Mouse (Mus musculus): ENCODE measurements around the gene Zfp652. TPM values are rescaled to one million over a fixed set of nuclear protein-coding genes. Genes with fewer than 3 reads are reported as not detected.

The Zfp652 gene
- polyA plus RNA-seq, 1 experiment, result 30.1 TPM

DNA sequence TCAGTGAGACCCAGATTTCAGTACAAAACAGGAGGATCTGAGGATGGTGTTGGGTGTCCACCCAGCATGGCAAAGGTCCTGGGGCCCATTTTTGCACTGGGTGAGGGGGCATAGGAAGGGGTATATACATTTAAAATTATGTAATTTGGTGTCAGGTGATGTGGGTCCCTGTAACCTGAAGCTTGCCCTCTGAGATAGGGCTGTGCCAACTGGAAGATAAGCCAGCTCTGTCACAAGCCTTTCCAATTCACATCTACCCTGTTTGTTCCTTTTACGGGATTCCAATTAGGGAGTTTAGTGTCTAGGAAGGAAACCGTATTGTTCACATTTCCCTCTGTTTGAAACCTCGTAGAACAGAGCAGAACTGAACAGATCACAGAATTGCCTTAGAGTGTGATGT is 60.8 kb downstream of the Zfp652 start:
- WGBS, result 84% methylated on average over 3 of the region's 3 CpGs
- Histone ChIP-seq H3K4me1 (ENCODE audit: control insufficient read depth, insufficient read depth, low read length) (no peaks in the 10 kb centered on the region; the same call in 1 of the 2 replicates), H3K27me3 (ENCODE audit: control insufficient read depth, insufficient read depth, low read length) (no peaks in the 10 kb centered on the region), H3K4me3 (replicated peaks; ENCODE audit: insufficient read depth, low read depth, low read length) (no peak overlapping the region), H3K27ac (ENCODE audit: insufficient read depth, low read length) (no peak overlapping the region)
- no peak for TF ChIP-seq CTCF (IDR thresholded peaks at IDR 0.05; ENCODE audit: borderline replicate concordance, insufficient read depth, low read depth, low read length)
- no peak for TF ChIP-seq POLR2A (IDR thresholded peaks at IDR 0.05; ENCODE audit: borderline replicate concordance, insufficient read depth, low read length)
- no peak for DNase-seq

DNA sequence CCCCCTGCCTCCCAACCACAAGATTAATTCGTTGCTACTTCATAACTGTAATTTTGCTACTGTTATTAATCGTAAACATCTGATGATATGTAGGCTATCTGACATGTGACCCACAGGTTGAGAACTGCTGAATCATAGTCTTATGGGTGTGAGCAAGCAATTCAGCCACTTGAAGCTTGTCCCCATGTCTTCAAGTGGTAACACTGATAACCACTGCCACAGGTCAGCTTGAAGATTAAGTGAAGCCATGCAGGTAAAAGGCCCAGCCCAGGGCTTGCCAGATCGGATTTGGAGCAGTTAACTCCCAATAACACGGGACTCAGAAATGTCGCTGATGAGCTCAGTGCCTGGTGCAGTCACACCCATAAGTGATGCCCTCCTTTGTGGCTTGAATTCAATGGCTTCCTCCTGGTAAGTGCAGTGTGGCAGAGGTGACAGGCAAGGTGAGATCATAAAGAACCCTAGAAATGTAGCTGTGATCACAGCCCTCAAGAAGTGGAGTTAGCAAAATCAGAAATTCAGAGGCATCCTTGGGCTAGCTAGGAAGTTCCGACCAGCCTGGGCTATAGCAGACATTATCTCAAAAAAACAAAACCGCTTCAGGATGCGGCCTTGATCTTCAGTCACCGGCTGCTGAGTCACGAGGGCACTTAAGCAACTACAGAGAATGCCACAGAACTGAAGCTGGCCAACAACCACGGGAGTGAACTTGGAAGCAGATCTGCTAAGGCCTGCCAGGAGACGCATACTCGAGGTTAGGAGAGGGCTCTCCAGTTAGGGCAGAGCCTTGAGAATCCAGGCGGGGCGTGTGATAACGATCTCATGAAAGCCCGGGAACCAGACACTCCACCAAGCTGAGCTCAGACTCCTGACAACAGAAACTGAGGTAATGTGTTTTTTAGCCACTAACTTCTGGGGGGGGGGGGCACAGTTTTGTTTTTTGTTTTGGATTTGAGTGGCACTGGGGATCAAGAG is 65.1 kb downstream of the Zfp652 start:
- no peak overlapping the region for H3K4me3 ChIP-seq (replicated peaks; ENCODE audit: insufficient read depth, low read depth, low read length)
- H3K4me1 ChIP-seq (ENCODE audit: control insufficient read depth, insufficient read depth, low read length), result no peaks in the 10 kb centered on the region; the same call in 1 of the 2 replicates
- TF ChIP-seq CTCF (IDR thresholded peaks at IDR 0.05; ENCODE audit: borderline replicate concordance, insufficient read depth, low read depth, low read length) (no peak), POLR2A (IDR thresholded peaks at IDR 0.05; ENCODE audit: borderline replicate concordance, insufficient read depth, low read length) (no peak)
- WGBS, result 33% methylated on average over 17 of the region's 17 CpGs
- H3K27me3 ChIP-seq (ENCODE audit: control insufficient read depth, insufficient read depth, low read length), result no peaks in the 10 kb centered on the region
- no peak overlapping the region for H3K27ac ChIP-seq (ENCODE audit: insufficient read depth, low read length)
- DNase-seq, result no peak

DNA sequence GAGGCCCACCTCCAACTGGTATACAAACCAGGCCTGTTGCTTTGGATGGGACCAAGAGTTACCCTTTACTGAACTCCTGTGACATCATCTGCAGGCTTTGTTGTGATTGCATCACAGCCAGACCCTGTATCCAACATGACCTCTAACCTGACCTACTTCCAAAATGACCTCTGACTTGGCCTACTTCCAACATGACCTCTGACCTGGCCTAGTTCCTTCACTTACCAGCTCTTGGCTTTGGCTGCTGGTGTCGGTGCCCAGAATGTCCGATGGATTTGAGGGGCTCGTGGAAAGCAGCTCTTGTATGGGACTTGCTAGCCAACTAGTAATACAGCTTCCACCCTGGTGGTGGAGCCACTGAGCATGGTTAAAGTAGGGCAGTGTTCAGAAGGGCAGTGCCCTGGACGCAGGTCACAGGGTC is 66.4 kb downstream of the Zfp652 start:
- DNase-seq, result no peak
- 64% methylated on average over 4 of the region's 4 CpGs for WGBS
- H3K27ac ChIP-seq (ENCODE audit: insufficient read depth, low read length), result no peak overlapping the region

DNA sequence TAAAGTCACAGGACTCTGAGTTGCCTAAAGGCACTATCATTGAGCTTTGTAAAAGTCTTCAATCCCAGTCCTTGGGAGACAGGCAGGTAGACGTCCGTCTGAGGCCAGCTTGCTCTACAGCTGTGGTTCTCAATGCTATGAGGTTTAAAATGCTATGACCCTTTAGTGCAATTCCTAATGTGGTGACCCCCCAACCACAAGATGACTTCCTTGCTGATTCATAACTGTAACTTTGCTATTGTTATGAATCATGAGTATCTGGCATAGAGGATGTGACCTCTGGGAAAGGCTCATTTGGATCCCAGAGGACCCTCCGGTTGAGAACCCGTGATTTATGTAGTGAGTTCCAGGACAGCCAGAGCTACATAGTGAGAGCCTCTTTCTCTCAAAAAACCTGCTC is 66.9 kb downstream of the Zfp652 start:
- 96% methylated on average over 4 of the region's 4 CpGs for WGBS
- H3K4me3 ChIP-seq (replicated peaks; ENCODE audit: insufficient read depth, low read depth, low read length), result no peak overlapping the region
- no peak overlapping the region for H3K27ac ChIP-seq (ENCODE audit: insufficient read depth, low read length)
- H3K27me3 ChIP-seq (ENCODE audit: control insufficient read depth, insufficient read depth, low read length), result no peaks in the 10 kb centered on the region
- DNase-seq, result no peak
- no peak for TF ChIP-seq POLR2A (IDR thresholded peaks at IDR 0.05; ENCODE audit: borderline replicate concordance, insufficient read depth, low read length)
- H3K4me1 ChIP-seq (ENCODE audit: control insufficient read depth, insufficient read depth, low read length), result no peaks in the 10 kb centered on the region; the same call in 1 of the 2 replicates

More for the DNA sequence above, 66.4 kb downstream of the Zfp652 start:
- H3K4me3 ChIP-seq (replicated peaks; ENCODE audit: insufficient read depth, low read depth, low read length), result no peak overlapping the region
- no peaks in the 10 kb centered on the region; the same call in 1 of the 2 replicates for H3K4me1 ChIP-seq (ENCODE audit: control insufficient read depth, insufficient read depth, low read length)
- H3K27me3 ChIP-seq (ENCODE audit: control insufficient read depth, insufficient read depth, low read length), result no peaks in the 10 kb centered on the region
- TF ChIP-seq POLR2A (IDR thresholded peaks at IDR 0.05; ENCODE audit: borderline replicate concordance, insufficient read depth, low read length) (no peak), CTCF (IDR thresholded peaks at IDR 0.05; ENCODE audit: borderline replicate concordance, insufficient read depth, low read depth, low read length) (no peak)

DNA sequence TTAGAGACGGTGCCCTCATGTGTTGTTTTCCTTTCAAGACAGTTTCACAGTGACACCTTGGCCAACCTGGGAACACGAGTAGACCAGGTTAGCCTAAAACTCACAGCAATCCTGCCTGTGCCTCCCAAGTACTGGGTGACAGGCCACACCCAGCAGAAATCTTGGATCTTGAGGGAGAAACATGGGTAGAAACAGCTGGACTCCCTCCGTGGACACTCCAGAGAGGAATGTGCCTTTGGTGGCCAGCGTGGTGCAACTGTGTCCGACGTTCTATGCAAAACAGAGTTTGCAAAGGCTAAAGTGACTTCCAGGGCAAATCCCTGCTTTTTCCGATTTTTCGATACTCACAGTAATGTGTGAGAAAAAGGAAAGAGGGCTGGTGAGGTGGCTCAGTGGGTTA is 68.0 kb downstream of the Zfp652 start:
- no peaks in the 10 kb centered on the region; the same call in 1 of the 2 replicates for H3K4me1 ChIP-seq (ENCODE audit: control insufficient read depth, insufficient read depth, low read length)
- no peaks in the 10 kb centered on the region for H3K27me3 ChIP-seq (ENCODE audit: control insufficient read depth, insufficient read depth, low read length)
- WGBS, result 89% methylated on average over 8 of the region's 8 CpGs
- no peak overlapping the region for H3K27ac ChIP-seq (ENCODE audit: insufficient read depth, low read length)
- TF ChIP-seq CTCF (IDR thresholded peaks at IDR 0.05; ENCODE audit: borderline replicate concordance, insufficient read depth, low read depth, low read length) (no peak), POLR2A (IDR thresholded peaks at IDR 0.05; ENCODE audit: borderline replicate concordance, insufficient read depth, low read length) (no peak)
- DNase-seq, result no peak
- no peak overlapping the region for H3K4me3 ChIP-seq (replicated peaks; ENCODE audit: insufficient read depth, low read depth, low read length)

DNA sequence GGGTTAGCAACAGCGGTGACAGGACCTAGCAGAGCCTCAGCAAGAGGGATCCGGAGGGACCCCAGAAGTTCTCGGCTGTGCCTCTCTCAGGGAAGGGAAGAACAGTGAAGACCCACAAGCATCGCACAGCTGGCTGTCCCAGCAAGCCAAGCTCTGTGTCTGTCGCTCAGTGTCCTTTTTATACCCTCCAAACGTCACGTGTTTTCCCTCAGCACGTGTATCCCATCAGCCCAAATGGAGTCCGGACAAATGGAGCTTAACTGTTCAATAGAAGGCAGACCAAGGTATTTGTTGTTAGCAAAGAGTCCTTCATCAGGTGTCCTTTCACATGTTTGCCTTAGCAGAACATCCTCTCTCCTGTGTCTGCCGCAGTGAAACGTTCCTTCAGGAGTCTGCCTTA is 69.1 kb downstream of the Zfp652 start:
- H3K27ac ChIP-seq (ENCODE audit: insufficient read depth, low read length), result no peak overlapping the region
- H3K4me3 ChIP-seq (replicated peaks; ENCODE audit: insufficient read depth, low read depth, low read length), result no peak overlapping the region
- 79% methylated on average over 11 of the region's 11 CpGs for WGBS
- no peak for DNase-seq
- no peaks in the 10 kb centered on the region; the same call in 1 of the 2 replicates for H3K4me1 ChIP-seq (ENCODE audit: control insufficient read depth, insufficient read depth, low read length)
- TF ChIP-seq POLR2A (IDR thresholded peaks at IDR 0.05; ENCODE audit: borderline replicate concordance, insufficient read depth, low read length), result no peak
- TF ChIP-seq CTCF (IDR thresholded peaks at IDR 0.05; ENCODE audit: borderline replicate concordance, insufficient read depth, low read depth, low read length), result no peak
- H3K27me3 ChIP-seq (ENCODE audit: control insufficient read depth, insufficient read depth, low read length), result no peaks in the 10 kb centered on the region

DNA sequence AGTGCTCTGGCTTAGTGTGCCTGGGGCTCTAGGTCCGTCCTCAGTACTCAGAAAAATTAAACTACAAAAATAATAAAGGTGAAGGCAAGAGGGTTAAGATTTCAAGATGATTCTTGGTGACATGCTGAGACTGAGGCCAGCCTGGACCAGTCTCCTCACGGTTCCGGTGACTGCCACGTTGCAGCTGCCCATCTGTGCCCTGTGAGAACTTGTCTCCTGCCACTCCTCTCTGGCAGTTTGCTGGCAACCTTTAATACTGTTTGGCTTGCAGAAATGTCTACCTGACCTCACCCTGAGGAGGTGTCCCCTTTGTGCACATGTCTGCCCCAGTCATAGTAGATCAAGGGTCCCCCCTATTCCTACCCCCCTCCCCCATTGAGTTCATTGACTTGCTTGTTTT is 71.0 kb downstream of the Zfp652 start:
- Histone ChIP-seq H3K27me3 (ENCODE audit: control insufficient read depth, insufficient read depth, low read length) (no peaks in the 10 kb centered on the region), H3K27ac (ENCODE audit: insufficient read depth, low read length) (no peak overlapping the region), H3K4me1 (ENCODE audit: control insufficient read depth, insufficient read depth, low read length) (no peaks in the 10 kb centered on the region), H3K4me3 (replicated peaks; ENCODE audit: insufficient read depth, low read depth, low read length) (no peak overlapping the region)
- TF ChIP-seq POLR2A (IDR thresholded peaks at IDR 0.05; ENCODE audit: borderline replicate concordance, insufficient read depth, low read length), result no peak
- TF ChIP-seq CTCF (IDR thresholded peaks at IDR 0.05; ENCODE audit: borderline replicate concordance, insufficient read depth, low read depth, low read length), result no peak
- DNase-seq, result no peak
- WGBS, result 45% methylated on average over 4 of the region's 4 CpGs

DNA sequence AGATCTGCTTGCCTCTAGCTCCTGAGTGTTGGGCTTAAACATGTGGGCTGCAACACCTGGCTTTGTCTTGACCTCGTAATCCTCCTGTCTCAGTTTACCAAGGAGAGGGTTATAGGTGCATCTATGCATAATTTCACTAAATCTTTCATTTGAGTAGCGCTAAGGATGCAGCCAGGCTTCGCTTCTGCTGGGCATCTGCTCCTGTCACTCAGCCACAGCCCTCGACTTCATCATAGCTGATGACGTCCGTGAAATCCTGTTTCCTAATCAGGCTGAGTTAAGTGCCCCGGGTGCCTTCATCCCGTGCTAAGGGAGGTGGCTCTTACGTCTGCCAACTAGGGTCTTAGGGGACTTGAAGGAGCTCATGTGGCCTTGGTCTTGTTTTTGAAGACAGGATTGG is 71.5 kb downstream of the Zfp652 start:
- H3K27me3 ChIP-seq (ENCODE audit: control insufficient read depth, insufficient read depth, low read length), result no peaks in the 10 kb centered on the region
- H3K4me1 ChIP-seq (ENCODE audit: control insufficient read depth, insufficient read depth, low read length), result no peaks in the 10 kb centered on the region
- TF ChIP-seq POLR2A (IDR thresholded peaks at IDR 0.05; ENCODE audit: borderline replicate concordance, insufficient read depth, low read length) (no peak), CTCF (IDR thresholded peaks at IDR 0.05; ENCODE audit: borderline replicate concordance, insufficient read depth, low read depth, low read length) (no peak)
- no peak overlapping the region for H3K4me3 ChIP-seq (replicated peaks; ENCODE audit: insufficient read depth, low read depth, low read length)
- H3K27ac ChIP-seq (ENCODE audit: insufficient read depth, low read length), result no peak overlapping the region
- DNase-seq, result no peak
- 62% methylated on average over 9 of the region's 9 CpGs for WGBS
